Mouse (Mus musculus) olfactory bulb, adult 2 months (tissue): ENCODE measurements around the gene Nsmce4a. TPM values are rescaled to one million over a fixed set of nuclear protein-coding genes. Genes with fewer than 3 reads are reported as not detected.

Source experiments
- H3K27ac ChIP-seq: fragments of 200-500 bp; 2 replicates; pipeline ENCODE4 v1.5.1; 2012; ENCODE audit warnings: low read depth, low read length; ENCODE audit not compliant: insufficient read depth
- H3K4me1 ChIP-seq: fragments of 200-500 bp; 2 replicates; pipeline ENCODE4 v1.6.1; 2012; ENCODE audit warnings: low read length; ENCODE audit not compliant: control insufficient read depth, insufficient read depth
- H3K4me3 ChIP-seq: fragments of 200-500 bp; 2 replicates; pipeline ENCODE4 v1.5.1; 2012; ENCODE audit warnings: mild to moderate bottlenecking, low read depth, low read length, moderate library complexity; ENCODE audit not compliant: insufficient read depth
- CTCF ChIP-seq: fragments of 200-500 bp; IDR thresholded peaks from 2 replicates; pipeline ENCODE4 v1.5.1; 2012; ENCODE audit warnings: low read depth, mild to moderate bottlenecking, low read length, moderate library complexity; ENCODE audit not compliant: insufficient read depth
- POLR2A ChIP-seq: fragments of 200-500 bp; IDR thresholded peaks from 2 replicates; pipeline ENCODE4 v1.6.1; 2012; ENCODE audit warnings: mild to moderate bottlenecking, low read depth, low read length, moderate library complexity; ENCODE audit not compliant: insufficient read depth
- WGBS: fragments of 180-500 bp; shearing (Covaris S2); methylation state at CpG from one replicate; pipeline ENCODE4 v1.1.7; 2018; 5-methylcytosine and 5-hydroxymethylcytosine counted together
- polyA plus RNA-seq: library from polyadenylated mRNA; stranded (reverse); fragments of >200 nt; gene quantifications from 2 replicates; pipeline ENCODE4 v1.2.4, GENCODE M21; 2012; ENCODE audit warnings: low replicate concordance; ENCODE audit not compliant: missing spikeins, insufficient read depth, insufficient read length

Nsmce4a gene
- polyA plus RNA-seq, 1 experiment, result not detected

DNA sequence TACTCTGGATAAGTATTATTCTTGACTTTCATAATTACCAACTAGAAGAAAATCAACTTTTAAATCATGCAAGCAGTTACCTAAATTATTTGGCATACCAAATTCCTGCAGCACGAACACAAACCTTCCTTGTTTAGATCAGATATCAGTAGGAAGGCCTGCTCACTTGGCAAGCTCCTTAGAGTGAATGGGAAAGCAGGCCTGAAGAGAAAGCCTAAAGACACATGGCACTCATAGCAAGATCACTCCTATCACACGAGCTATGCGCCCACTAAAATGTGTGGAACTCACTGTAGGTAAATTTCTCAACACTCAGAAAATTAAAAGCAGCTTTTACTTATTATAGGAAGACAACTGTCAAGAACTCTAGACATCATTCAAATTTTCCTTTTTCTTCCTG is 79.6 kb downstream of the Nsmce4a start:
- Histone ChIP-seq H3K4me1 (peaks cover 3% of the 10 kb centered on the region; the same call in 1 of the 2 replicates), H3K27ac (no peak overlapping the region), H3K4me3 (no peak overlapping the region)
- TF ChIP-seq CTCF (no peak), POLR2A (no peak)
- WGBS, result 60% methylated on average over 3 of the region's 3 CpGs

DNA sequence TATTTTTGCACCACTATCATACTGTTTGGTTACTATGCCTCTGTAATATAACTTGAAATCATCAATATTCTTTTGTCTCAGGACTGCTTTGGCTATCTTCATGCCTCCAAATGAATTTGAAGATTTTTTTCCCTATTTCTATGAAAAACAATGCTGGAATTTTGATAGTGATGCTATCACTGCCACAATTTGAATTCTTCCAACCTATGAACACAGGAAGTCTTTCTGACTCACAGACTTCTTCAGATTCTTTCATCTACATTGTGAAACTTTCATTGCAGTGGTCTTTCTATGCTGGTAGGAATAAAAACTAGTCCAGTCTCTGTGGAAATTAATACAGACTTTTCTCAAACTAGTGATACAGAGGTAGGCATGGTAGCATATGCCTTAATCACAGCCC is 80.9 kb downstream of the Nsmce4a start:
- Histone ChIP-seq H3K27ac (no peak overlapping the region), H3K4me3 (no peak overlapping the region), H3K4me1 (peaks cover 3% of the 10 kb centered on the region; the same call in 1 of the 2 replicates)
- TF ChIP-seq CTCF, result no peak
- no peak for TF ChIP-seq POLR2A

Other genes with a start within 250 kb of the Nsmce4a start
- not detected in 2 replicates for gene Ate1, start 52.7 kb downstream of the Nsmce4a start, polyA plus RNA-seq
- not detected in 2 replicates for gene Tacc2, start 4.3 kb upstream of the Nsmce4a start, polyA plus RNA-seq
- gene Btbd16, start 201.0 kb upstream of the Nsmce4a start, polyA plus RNA-seq, result not detected in 2 replicates